Mouse (Mus musculus) hindbrain, embryonic 10.5 days (tissue): Measurements from ENCODE around the gene Tdrd3. TPM values are rescaled to one million over a fixed set of nuclear protein-coding genes. Genes with fewer than 3 reads are reported as not detected.

ENCODE experiments used
- DNase-seq: peaks from one replicate; pipeline ENCODE4 v3.0.0-alpha.2; 2017; ENCODE audit warnings: low spot score
- H3K27ac ChIP-seq: fragments of 300-500 bp; sonication (generic); 2 replicates; pipeline ENCODE4 v1.5.1; 2016; ENCODE audit warnings: mild to moderate bottlenecking, moderate library complexity
- H3K27me3 ChIP-seq: fragments of 300-500 bp; sonication (generic); 2 replicates; pipeline ENCODE4 v1.6.1; 2016; ENCODE audit warnings: mild to moderate bottlenecking; ENCODE audit not compliant: poor library complexity, insufficient read depth, severe bottlenecking
- H3K36me3 ChIP-seq: fragments of 300-500 bp; sonication (generic); 2 replicates; pipeline ENCODE4 v1.6.1; 2016; ENCODE audit warnings: mild to moderate bottlenecking, moderate library complexity
- H3K4me1 ChIP-seq: fragments of 300-500 bp; sonication (generic); replicated peaks from 2 replicates; pipeline ENCODE4 v1.6.1; 2016; ENCODE audit warnings: mild to moderate bottlenecking
- H3K4me3 ChIP-seq: fragments of 300-500 bp; sonication (generic); 2 replicates; pipeline ENCODE4 v1.5.1; 2016; ENCODE audit warnings: mild to moderate bottlenecking, moderate library complexity
- H3K9me3 ChIP-seq: fragments of 300-500 bp; sonication (generic); 2 replicates; pipeline ENCODE4 v1.6.1; 2016; ENCODE audit warnings: mild to moderate bottlenecking, moderate library complexity
- WGBS: fragments of 180-500 bp; shearing (Covaris S2); methylation state at CpG from one replicate; pipeline ENCODE4 v1.1.7; 2016; 5-methylcytosine and 5-hydroxymethylcytosine counted together
- polyA plus RNA-seq: library from polyadenylated mRNA; unstranded; fragments of >200 nt; fragmentation: Nextera tagmentation; extraction: Ambion mirVana; gene quantifications from 2 replicates; pipeline ENCODE4 v1.2.1, GENCODE M21; 2016

Tdrd3 gene
- polyA plus RNA-seq, 1 experiment from 2014 or later: 27.0 TPM

- H3K27ac ChIP-seq: no peak overlapping the region
- H3K4me3 ChIP-seq: no peak overlapping the region
- peaks cover 6% of the 10 kb centered on the region for H3K4me1 ChIP-seq
- no peak for DNase-seq
- no peaks in the 10 kb centered on the region for H3K36me3 ChIP-seq
- 69% methylated on average over 7 of the region's 7 CpGs for WGBS
- H3K27me3 ChIP-seq: no peaks in the 10 kb centered on the region
- H3K9me3 ChIP-seq: no peaks in the 10 kb centered on the region
Observed at GRCm38 (mm10) chr14:87426297-87426922, 10.0 kb downstream of the Tdrd3 start.

DNA sequence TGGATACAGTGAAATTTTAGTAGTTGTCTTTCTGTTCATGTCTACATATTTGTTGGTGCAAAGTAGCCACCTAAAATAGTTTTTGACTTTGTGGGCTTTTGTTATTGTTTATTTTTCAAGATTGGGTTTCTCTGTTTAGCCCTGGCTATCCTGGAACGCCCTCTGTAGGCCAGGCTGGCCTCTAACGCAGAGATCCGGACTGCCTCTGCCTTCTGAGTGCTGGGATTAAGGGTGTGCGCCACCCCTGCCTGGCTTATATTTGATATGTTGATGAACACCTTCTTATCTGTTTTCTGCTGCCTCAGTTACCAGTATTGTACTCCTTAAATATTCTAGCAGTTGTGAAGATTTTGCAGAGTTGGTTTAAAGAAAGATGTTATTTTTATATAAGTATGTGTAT, 10.6 kb downstream of the Tdrd3 start:
- Histone ChIP-seq H3K27ac (no peak overlapping the region), H3K27me3 (no peaks in the 10 kb centered on the region), H3K4me3 (no peak overlapping the region), H3K4me1 (peaks cover 5% of the 10 kb centered on the region; the same call in 1 of the 2 replicates), H3K9me3 (no peaks in the 10 kb centered on the region), H3K36me3 (no peaks in the 10 kb centered on the region)
- DNase-seq: no peak
- WGBS: 91% methylated on average over 4 of the region's 4 CpGs

- no peak for DNase-seq
- Histone ChIP-seq H3K4me3 (no peak overlapping the region), H3K27ac (no peak overlapping the region), H3K27me3 (no peaks in the 10 kb centered on the region), H3K4me1 (peaks cover 5% of the 10 kb centered on the region; the same call in 1 of the 2 replicates), H3K36me3 (no peaks in the 10 kb centered on the region), H3K9me3 (no peaks in the 10 kb centered on the region)
- 88% methylated on average over 5 of the region's 5 CpGs for WGBS
Observed at GRCm38 (mm10) chr14:87427659-87428289, 11.3 kb downstream of the Tdrd3 start.

DNA sequence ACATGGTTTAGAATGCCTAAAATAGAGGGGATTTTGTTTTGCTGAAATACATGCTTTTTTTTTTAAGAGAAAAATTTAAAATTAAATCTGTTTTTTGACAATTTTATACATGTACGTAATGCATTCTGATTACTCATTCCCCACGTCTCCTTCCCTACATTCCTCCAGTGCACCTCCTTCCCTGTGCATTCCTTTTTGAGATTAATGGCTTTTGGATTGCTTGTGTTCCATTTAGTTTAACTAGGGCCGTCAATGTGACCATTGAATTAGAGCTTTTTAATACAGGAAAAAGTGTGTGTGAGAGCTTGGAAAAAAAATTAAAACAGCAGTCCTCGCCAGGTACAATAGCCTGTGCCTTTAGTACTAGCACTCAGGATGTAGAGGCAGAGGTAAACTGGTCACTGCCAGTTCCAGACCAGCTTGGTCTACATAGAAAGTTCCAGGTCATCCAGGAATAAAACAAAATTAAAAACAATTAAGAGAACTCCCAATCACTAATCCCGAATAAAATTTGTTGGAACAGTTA, 17.0 kb downstream of the Tdrd3 start:
- no peak for DNase-seq
- 86% methylated on average over 5 of the region's 5 CpGs for WGBS
- H3K9me3 ChIP-seq: no peaks in the 10 kb centered on the region
- no peak overlapping the region for H3K4me3 ChIP-seq
- 0 out of 2 replicates have a peak, but pooled peaks cover 3% of the 10 kb centered on the region for H3K4me1 ChIP-seq
- H3K27me3 ChIP-seq: no peaks in the 10 kb centered on the region
- no peak overlapping the region for H3K27ac ChIP-seq
- peaks cover 14% of the 10 kb centered on the region for H3K36me3 ChIP-seq

DNA sequence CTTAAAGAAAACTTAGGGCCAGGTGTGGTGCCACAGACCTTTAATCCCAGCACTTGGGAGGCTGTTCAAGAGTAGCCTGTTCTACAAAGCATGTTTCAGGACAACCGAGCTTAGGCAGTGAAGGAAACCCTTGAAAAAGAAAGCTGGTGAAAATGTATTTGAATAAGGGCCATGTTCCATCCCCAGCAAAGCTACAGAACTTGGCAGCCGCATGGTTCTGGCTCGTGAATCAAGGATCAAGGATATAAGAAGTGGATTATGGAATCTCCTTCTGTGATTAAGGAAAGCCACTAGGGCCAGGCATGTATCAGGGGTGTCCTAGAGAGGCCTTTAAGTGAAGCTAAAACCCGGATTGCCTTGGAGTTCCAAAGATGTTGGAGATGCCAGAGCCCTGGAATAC, 18.9 kb downstream of the Tdrd3 start:
- Histone ChIP-seq H3K36me3 (peaks cover 14% of the 10 kb centered on the region), H3K9me3 (no peaks in the 10 kb centered on the region), H3K27ac (no peak overlapping the region), H3K27me3 (no peaks in the 10 kb centered on the region), H3K4me3 (no peak overlapping the region), H3K4me1 (peaks cover 11% of the 10 kb centered on the region)
- 93% methylated on average over 4 of the region's 4 CpGs for WGBS
- DNase-seq: no peak

DNA sequence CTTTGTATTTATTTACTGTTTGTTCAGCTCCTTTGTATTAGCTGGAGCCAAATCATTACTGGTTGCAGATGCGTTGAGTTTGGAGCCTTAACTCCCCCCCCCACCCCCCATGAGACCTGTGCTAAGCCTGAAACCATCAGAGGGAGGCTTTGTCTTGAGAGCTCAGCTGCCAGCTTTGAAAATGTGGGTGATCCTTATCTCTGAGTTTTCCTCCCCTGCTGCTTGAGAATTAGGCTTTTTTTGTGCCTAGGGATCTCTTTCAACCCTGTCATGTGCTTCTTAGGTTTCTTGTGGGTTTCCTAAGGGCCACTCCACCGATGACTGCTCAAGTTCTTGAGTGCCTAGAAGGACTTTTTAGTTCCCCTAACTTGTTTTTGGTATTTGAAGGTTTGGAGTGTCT, 23.3 kb downstream of the Tdrd3 start:
- peaks cover 11% of the 10 kb centered on the region for H3K4me1 ChIP-seq
- DNase-seq: no peak
- no peak overlapping the region for H3K4me3 ChIP-seq
- H3K36me3 ChIP-seq: peaks cover 19% of the 10 kb centered on the region
- WGBS: 4% methylated on average over 2 of the region's 2 CpGs
- no peaks in the 10 kb centered on the region for H3K9me3 ChIP-seq
- H3K27ac ChIP-seq: no peak overlapping the region
- H3K27me3 ChIP-seq: no peaks in the 10 kb centered on the region

DNA sequence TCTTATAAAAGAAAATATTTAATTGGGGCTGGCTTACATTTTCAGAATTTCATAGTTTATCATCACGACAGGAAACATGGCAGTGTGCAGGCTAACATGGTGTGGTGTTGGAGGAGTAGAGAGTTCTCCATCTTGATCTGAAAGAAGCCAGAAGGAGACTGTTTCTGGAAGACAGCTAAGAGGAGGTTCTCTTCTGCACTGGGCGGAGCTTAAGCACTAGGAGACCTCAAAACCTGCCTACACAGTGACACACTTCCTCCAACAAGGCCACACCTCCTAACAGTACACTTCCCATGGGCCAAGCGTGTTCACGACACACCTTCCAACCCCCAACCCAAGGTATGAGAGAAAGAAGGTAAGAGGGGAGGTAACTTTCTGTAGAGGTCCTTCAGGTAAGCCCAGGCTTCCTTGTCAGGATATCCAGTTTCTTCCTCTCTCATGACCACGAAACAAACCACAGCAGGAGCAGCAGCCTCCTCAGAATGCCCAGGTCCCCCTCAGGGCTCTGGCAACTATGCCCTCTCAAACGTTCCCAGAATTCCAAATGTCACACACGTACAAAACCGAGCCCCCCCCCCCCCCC, 30.0 kb downstream of the Tdrd3 start:
- no peak overlapping the region for H3K27ac ChIP-seq
- H3K4me3 ChIP-seq: no peak overlapping the region
- no peaks in the 10 kb centered on the region for H3K4me1 ChIP-seq
- WGBS: 88% methylated on average over 8 of the region's 8 CpGs
- H3K36me3 ChIP-seq: 0 out of 2 replicates have a peak, but pooled peaks cover 13% of the 10 kb centered on the region
- no peak for DNase-seq
- no peaks in the 10 kb centered on the region for H3K27me3 ChIP-seq
- H3K9me3 ChIP-seq: no peaks in the 10 kb centered on the region

DNA sequence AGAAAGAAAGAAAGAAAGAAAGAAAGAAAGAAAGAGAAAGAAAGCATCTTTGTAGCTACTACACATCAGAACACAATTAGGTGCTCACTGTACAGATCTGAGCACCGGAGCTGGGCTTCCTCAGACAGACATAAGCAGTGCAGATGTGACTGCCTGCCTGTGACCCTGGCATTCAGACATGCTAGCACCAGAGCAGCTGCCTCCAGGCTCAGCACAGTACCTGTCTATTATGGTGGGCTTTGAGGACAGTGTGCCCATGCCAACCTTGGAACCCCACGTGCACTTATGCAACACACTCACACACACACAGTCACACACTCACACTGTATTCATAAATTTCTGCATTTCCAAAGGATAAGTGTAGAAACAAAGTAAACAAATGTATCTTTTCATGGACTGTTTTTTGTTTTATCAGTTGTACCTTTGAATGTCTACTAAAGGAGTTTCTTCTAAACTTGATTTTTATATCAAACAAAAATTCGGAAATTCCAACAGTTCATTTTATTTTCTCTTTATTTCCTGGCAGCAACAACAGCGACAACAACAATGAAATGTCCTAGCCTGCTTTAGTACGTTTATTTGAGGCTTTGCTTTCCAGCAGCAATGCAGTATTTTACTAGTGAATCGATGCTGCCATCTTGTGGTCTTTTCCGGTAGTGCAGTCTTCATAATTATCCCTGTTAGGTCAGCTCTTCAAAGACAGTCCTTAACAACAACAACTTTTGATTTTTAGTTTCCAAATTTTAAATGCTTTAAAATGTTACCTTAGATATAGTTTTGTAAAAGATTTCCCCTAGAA, 35.4 kb downstream of the Tdrd3 start:
- Histone ChIP-seq H3K4me3 (no peak overlapping the region), H3K36me3 (peaks cover 13% of the 10 kb centered on the region), H3K9me3 (0 out of 2 replicates have a peak, but pooled peaks cover 4% of the 10 kb centered on the region), H3K27ac (peak overlapping the region; percentile 40; the same call in 1 of the 2 replicates), H3K27me3 (no peaks in the 10 kb centered on the region), H3K4me1 (0 out of 2 replicates have a peak, but pooled peaks cover 4% of the 10 kb centered on the region)
- 15% methylated on average over 7 of the region's 7 CpGs for WGBS
- DNase-seq: peak; percentile 65

DNA sequence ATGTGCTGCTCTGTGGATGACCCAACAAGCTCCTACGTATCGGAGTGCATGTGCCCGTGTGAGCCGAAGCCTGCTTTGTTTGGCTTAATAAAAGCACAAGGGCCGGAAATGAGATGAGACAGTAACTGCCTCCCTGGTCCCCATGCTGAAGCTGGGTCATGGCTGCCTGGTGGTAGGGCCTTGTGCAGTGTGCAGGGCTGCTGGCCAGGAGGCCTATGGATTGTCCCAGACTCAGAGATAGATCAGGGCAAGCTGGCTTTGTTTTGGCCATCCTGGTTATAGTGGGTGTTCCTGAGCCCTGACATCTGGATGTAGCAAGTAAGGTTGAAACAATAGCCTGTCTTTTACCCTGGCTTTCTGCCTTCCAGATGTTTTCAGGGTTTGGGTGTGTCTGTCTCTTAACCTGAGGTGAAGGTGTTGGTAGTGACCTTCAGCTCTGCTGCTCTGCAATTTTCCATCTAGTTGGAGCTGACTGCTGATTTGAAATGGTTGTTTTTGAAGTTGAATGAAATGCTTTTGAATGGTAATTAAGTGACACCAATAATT, 39.3 kb downstream of the Tdrd3 start:
- no peaks in the 10 kb centered on the region for H3K27me3 ChIP-seq
- WGBS: 84% methylated on average over 5 of the region's 5 CpGs
- H3K36me3 ChIP-seq: peaks cover 14% of the 10 kb centered on the region
- 0 out of 2 replicates have a peak, but pooled peaks cover 4% of the 10 kb centered on the region for H3K4me1 ChIP-seq
- 0 out of 2 replicates have a peak overlapping the region, but pooled peaks have one; percentile 1 for H3K27ac ChIP-seq
- H3K4me3 ChIP-seq: no peak overlapping the region
- no peak for DNase-seq
- 0 out of 2 replicates have a peak, but pooled peaks cover 4% of the 10 kb centered on the region for H3K9me3 ChIP-seq

DNA sequence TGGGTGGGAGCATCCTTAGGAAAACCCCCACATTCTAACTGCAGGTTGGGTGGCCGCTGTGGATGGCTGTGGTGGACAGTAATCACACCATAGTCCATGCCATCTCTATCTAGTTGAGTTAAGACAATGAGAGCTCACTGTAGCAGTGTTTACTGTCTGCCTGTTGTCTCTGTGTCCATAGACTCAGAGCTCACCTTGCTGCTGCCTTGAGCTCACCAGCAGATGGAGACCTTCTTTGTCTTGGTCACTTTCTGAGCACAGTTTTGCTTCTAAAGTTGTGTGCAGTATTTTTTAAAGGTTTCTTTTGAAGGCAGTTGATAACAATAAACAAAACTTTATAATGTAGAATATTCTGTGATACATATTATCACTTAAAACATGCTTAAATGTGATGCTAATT, 43.3 kb downstream of the Tdrd3 start:
- H3K4me1 ChIP-seq: 0 out of 2 replicates have a peak, but pooled peaks cover 3% of the 10 kb centered on the region
- no peaks in the 10 kb centered on the region for H3K27me3 ChIP-seq
- no peak for DNase-seq
- H3K9me3 ChIP-seq: no peaks in the 10 kb centered on the region
- H3K27ac ChIP-seq: no peak overlapping the region
- peaks cover 5% of the 10 kb centered on the region; the same call in 1 of the 2 replicates for H3K36me3 ChIP-seq
- WGBS: 80% methylated on average over 1 of the region's 1 CpGs
- H3K4me3 ChIP-seq: no peak overlapping the region

- DNase-seq: no peak
- H3K36me3 ChIP-seq: peaks cover 5% of the 10 kb centered on the region; the same call in 1 of the 2 replicates
- no peak overlapping the region for H3K4me3 ChIP-seq
- H3K27me3 ChIP-seq: no peaks in the 10 kb centered on the region
- WGBS: 88% methylated on average over 12 of the region's 12 CpGs
- H3K27ac ChIP-seq: no peak overlapping the region
- no peaks in the 10 kb centered on the region for H3K9me3 ChIP-seq
- 0 out of 2 replicates have a peak, but pooled peaks cover 3% of the 10 kb centered on the region for H3K4me1 ChIP-seq
Observed at GRCm38 (mm10) chr14:87461543-87461942, 45.1 kb downstream of the Tdrd3 start.
